Mouse (Mus musculus): ENCODE measurements around the gene Ankrd44.

DNA sequence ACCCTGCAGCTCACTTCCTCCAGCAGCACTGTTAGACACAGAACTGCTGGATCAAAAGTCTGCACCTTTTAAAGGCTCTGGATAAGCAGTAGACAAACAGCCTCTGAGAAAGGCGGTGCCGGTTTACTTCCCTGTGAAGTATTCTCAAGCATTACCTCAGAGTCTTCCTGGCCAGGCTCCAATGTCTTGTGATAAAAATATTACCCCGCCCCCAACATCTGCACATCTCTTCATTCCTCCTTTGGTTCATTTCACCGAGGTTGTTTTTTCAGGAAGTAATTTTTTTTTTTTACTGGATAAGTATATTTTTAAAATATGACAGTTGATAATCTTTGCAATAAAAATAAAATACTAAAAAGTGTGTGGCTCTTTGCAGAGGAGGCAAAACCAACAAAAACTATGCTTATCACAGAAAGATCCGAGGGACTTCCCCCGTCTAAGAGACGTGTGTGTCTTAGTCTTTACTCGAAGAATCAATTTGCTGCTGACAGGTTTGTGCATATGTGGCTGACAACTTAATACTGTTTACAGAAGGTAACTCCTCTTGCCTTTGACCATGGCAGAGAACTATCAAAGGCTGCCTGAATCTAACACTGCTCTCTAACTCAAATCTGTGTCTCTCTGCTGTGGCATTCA lies 178.3 kb downstream of the Ankrd44 start:
- TF ChIP-seq CTCF (IDR thresholded peaks at IDR 0.05; ENCODE audit: borderline replicate concordance, insufficient read depth, low read depth, low read length) = no peak
- no peak for TF ChIP-seq POLR2A (IDR thresholded peaks at IDR 0.05; ENCODE audit: borderline replicate concordance, insufficient read depth, low read length)
